ENCODE assay signal across 23 mouse cellular contexts in the genomic region with DNA sequence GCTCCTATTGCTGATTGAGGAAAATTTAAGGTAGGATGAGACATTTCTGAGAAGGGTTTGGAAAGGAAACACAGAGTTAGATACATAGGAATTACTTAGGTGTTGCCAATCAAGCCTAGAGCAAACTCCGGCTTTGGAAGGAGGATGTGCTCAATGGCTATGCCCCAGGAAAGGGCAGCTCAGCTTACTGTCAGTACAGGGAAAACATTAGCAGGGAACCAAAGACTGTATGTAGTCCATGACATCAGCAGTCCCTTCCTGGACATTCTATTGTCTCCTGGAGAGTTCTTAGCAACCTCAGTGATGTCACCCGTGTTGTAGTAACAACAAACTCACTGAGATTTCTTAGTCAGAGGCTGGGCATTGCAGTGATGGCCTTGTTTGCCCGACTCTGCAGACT. TPM values are rescaled to one million over a fixed set of nuclear protein-coding genes. Genes with fewer than 3 reads are reported as not detected.
"Had no signal": no experiment of that assay in that cellular context is flagged by ENCODE, and none has a peak within 500 bp of the region (broad histone marks: within the 10 kb centered on the region; RNA-seq: fewer than 3 reads in every experiment).

TSS of gene Gm7361 (plus strand) at position 301 of the 400 bp plus-strand sequence.

RNA-seq across cellular contexts. Expression of gene Gm7361, which starts in this region (rescaled TPM):
- polyA plus RNA-seq: limb, embryonic 10.5 days; limb, embryonic 11.5 days; limb, embryonic 12.5 days; limb, embryonic 13.5 days; limb, embryonic 15.5 days; liver, adult 2 months; liver, embryonic 11.5 days; liver, embryonic 12.5 days; liver, embryonic 13.5 days; liver, embryonic 14.5 days; liver, embryonic 15.5 days; liver, embryonic 16.5 days; liver, postnatal 0 days; lung, adult 2 months; lung, embryonic 15.5 days; lung, embryonic 16.5 days; lung, postnatal 0 days; macrophage; midbrain, embryonic 11.5 days; midbrain, embryonic 12.5 days; midbrain, embryonic 13.5 days; myocyte; neural tube, embryonic 11.5 days had no signal
